Comparison of ENCODE assay signal across 8 mouse cellular contexts in genomic region chr16:41532661-41533551, GRCm38 (mm10).
DNase-seq lines count a peak whose midpoint lies in the region; ATAC-seq lines count a peak whose summit lies in the region.

No protein-coding gene starts in this region.

- H3K4me2 ChIP-seq in midbrain, embryonic 11.5 days: peak overlapping the region; percentile 68

- no peaks in the 10 kb centered on the region for H3K9me3 ChIP-seq in heart, embryonic 10.5 days
- H3K9me3 ChIP-seq in midbrain, embryonic 11.5 days (ENCODE audit: control insufficient read depth, low read length): no peaks in the 10 kb centered on the region

- peaks cover 10% of the 10 kb centered on the region; the same call in 1 of the 2 replicates for H3K27me3 ChIP-seq in heart, embryonic 10.5 days (ENCODE audit: insufficient read depth, poor library complexity, severe bottlenecking)
- no peaks in the 10 kb centered on the region for H3K27me3 ChIP-seq in midbrain, embryonic 11.5 days (ENCODE audit: control insufficient read depth, insufficient read depth, low read length)

- ATAC-seq in midbrain, embryonic 11.5 days (ENCODE audit: low FRiP score): peak; percentile 99

- under 1% methylated on average over 38 of the region's 38 CpGs for WGBS in heart, embryonic 10.5 days
- under 1% methylated on average over 38 of the region's 38 CpGs for WGBS in midbrain, embryonic 11.5 days

- H3K4me3 ChIP-seq in heart, embryonic 10.5 days: peak overlapping the region; percentile 70
- H3K4me3 ChIP-seq in midbrain, embryonic 11.5 days (ENCODE audit: low read depth, low read length): peak overlapping the region; percentile 74

- peak; percentile 14 for DNase-seq in ovary, postnatal 14 days (ENCODE audit: low spot score)
- no peak for DNase-seq in ovary, postnatal 10 days (ENCODE audit: low spot score)
- peak; percentile 86 for DNase-seq in embryo, embryonic 10 days (ENCODE audit: low spot score)
- no peak for DNase-seq in heart, embryonic 10.5 days (ENCODE audit: low spot score)
- peak; percentile 54 to 72 for DNase-seq in layer of hippocampus, postnatal 14 days (ENCODE audit: low spot score in 2 of 2)
- DNase-seq in midbrain, embryonic 11.5 days (ENCODE audit: low spot score, missing footprints): peak; percentile 97
- peak; percentile 69 for DNase-seq in telencephalon, adult 2 months (ENCODE audit: low read depth, low spot score)
- DNase-seq in thymus, postnatal 25 days: no peak

- peak overlapping the region; percentile 71 for H3K9ac ChIP-seq in midbrain, embryonic 11.5 days (ENCODE audit: low read length)

- peak overlapping the region; percentile 72 for H3K27ac ChIP-seq in heart, embryonic 10.5 days
- H3K27ac ChIP-seq in midbrain, embryonic 11.5 days (ENCODE audit: low read depth, low read length): peak overlapping the region; percentile 85

- H3K4me1 ChIP-seq in heart, embryonic 10.5 days: peaks cover 13% of the 10 kb centered on the region
- H3K4me1 ChIP-seq in midbrain, embryonic 11.5 days (ENCODE audit: control insufficient read depth, insufficient read depth, low read length): peaks cover 13% of the 10 kb centered on the region

- H3K36me3 ChIP-seq in heart, embryonic 10.5 days: no peaks in the 10 kb centered on the region
- H3K36me3 ChIP-seq in midbrain, embryonic 11.5 days (ENCODE audit: control insufficient read depth, insufficient read depth, low read length): no peaks in the 10 kb centered on the region

Comparison
In these comparisons a context has a peak if more than half of its experiments do, and no peak if none do; other contexts are left out.
1. DNase-seq: peak in ovary, postnatal 14 days (single experiment), embryo, embryonic 10 days (single experiment), layer of hippocampus, postnatal 14 days (2 of 2), midbrain, embryonic 11.5 days (single experiment) and telencephalon, adult 2 months (single experiment); none in ovary, postnatal 10 days (single experiment), heart, embryonic 10.5 days (single experiment) and thymus, postnatal 25 days (single experiment).